In genomic region chr11:64139483-64139882, GRCm38 (mm10) we compare ENCODE assay signal across 26 mouse cellular contexts.
"Had no signal": no experiment of that assay in that cellular context is flagged by ENCODE, and none has a peak within 500 bp of the region (broad histone marks: within the 10 kb centered on the region; RNA-seq: fewer than 3 reads in every experiment).

No protein-coding gene starts in this region.

- H3K4me2 ChIP-seq: heart, embryonic 11.5 days; heart, embryonic 13.5 days; heart, embryonic 15.5 days; hindbrain, embryonic 12.5 days; hindbrain, embryonic 14.5 days; intestine, embryonic 15.5 days; limb, embryonic 12.5 days had no signal

- H3K36me3 ChIP-seq: heart, embryonic 13.5 days; heart, embryonic 15.5 days; hindbrain, embryonic 10.5 days; hindbrain, embryonic 12.5 days; intestine, embryonic 15.5 days; limb, embryonic 10.5 days; limb, embryonic 12.5 days had no signal

- H3K4me3 ChIP-seq: gastrocnemius, adult 2 months; heart, adult 2 months; heart, embryonic 13.5 days; heart, embryonic 15.5 days; hindbrain, embryonic 10.5 days; hindbrain, embryonic 12.5 days; intestine, embryonic 15.5 days; layer of hippocampus, adult 2 months; left cerebral cortex, adult 2 months; limb, embryonic 10.5 days; limb, embryonic 12.5 days had no signal

- H3K27me3 ChIP-seq: heart, embryonic 13.5 days; heart, embryonic 15.5 days; hindbrain, embryonic 12.5 days; intestine, embryonic 15.5 days; limb, embryonic 12.5 days had no signal

- H3K9me3 ChIP-seq: heart, embryonic 13.5 days; heart, embryonic 15.5 days; hindbrain, embryonic 10.5 days; hindbrain, embryonic 12.5 days; intestine, embryonic 15.5 days; limb, embryonic 10.5 days had no signal

- DNase-seq: gastrocnemius, adult 2 months; gastrocnemius, postnatal 10 days; gastrocnemius, postnatal 25 days; heart, adult 2 months; heart, postnatal 14 days; heart, postnatal 4 days; kidney, adult 18-20 months; kidney, adult 8-10 months; kidney, postnatal 10 days; kidney, postnatal 25 days; kidney, postnatal 4 days had no signal

- H3K9ac ChIP-seq: heart, embryonic 13.5 days; heart, embryonic 15.5 days; hindbrain, embryonic 12.5 days; hindbrain, embryonic 14.5 days; intestine, embryonic 15.5 days; limb, embryonic 12.5 days had no signal

- H3K27ac ChIP-seq: gastrocnemius, adult 2 months; heart, adult 2 months; heart, embryonic 13.5 days; heart, embryonic 15.5 days; hindbrain, embryonic 10.5 days; hindbrain, embryonic 12.5 days; hindbrain, embryonic 14.5 days; intestine, embryonic 15.5 days; layer of hippocampus, adult 2 months; left cerebral cortex, adult 2 months; limb, embryonic 10.5 days; limb, embryonic 12.5 days had no signal

- H3K4me1 ChIP-seq: heart, embryonic 13.5 days; heart, embryonic 15.5 days; hindbrain, embryonic 12.5 days; intestine, embryonic 15.5 days; limb, embryonic 10.5 days; limb, embryonic 12.5 days had no signal

- ATAC-seq: forebrain, embryonic 16.5 days; hindbrain, embryonic 16.5 days; inflammation-experienced regulatory T-cells, adult 6 months; intestine, embryonic 15.5 days; intestine, postnatal 0 days had no signal
